Mouse (Mus musculus): ENCODE data around the gene E130114P18Rik.

The E130114P18Rik gene

GRCm38 (mm10) chr4:97710048-97710765, 67.7 kb downstream of the E130114P18Rik start:
- DNase-seq (ENCODE audit: extremely low read depth, insufficient read length, low spot score), result no peak

GRCm38 (mm10) chr4:97707373-97708152, 70.3 kb downstream of the E130114P18Rik start:
- DNase-seq (ENCODE audit: extremely low read depth, insufficient read length, low spot score), result no peak

GRCm38 (mm10) chr4:97696684-97697615, 80.9 kb downstream of the E130114P18Rik start:
- no peak for DNase-seq (ENCODE audit: extremely low read depth, insufficient read length, low spot score)

GRCm38 (mm10) chr4:97695414-97696040, 82.4 kb downstream of the E130114P18Rik start:
- DNase-seq (ENCODE audit: extremely low read depth, insufficient read length, low spot score), result peak; percentile 59

- no peak for DNase-seq (ENCODE audit: extremely low read depth, insufficient read length, low spot score)
Observed at GRCm38 (mm10) chr4:97693931-97694330, 83.9 kb downstream of the E130114P18Rik start.

- DNase-seq (ENCODE audit: extremely low read depth, insufficient read length, low spot score), result no peak
Observed at GRCm38 (mm10) chr4:97693054-97693453, 84.8 kb downstream of the E130114P18Rik start.

- no peak for DNase-seq (ENCODE audit: extremely low read depth, insufficient read length, low spot score)
Observed at GRCm38 (mm10) chr4:97690384-97690766, 87.5 kb downstream of the E130114P18Rik start.

- peak; percentile 38 for DNase-seq (ENCODE audit: extremely low read depth, insufficient read length, low spot score)
Observed at GRCm38 (mm10) chr4:97689456-97690383, 88.2 kb downstream of the E130114P18Rik start.

- no peak for DNase-seq (ENCODE audit: extremely low read depth, insufficient read length, low spot score)
Observed at GRCm38 (mm10) chr4:97686020-97686419, 91.9 kb downstream of the E130114P18Rik start.

- DNase-seq (ENCODE audit: extremely low read depth, insufficient read length, low spot score), result no peak
Observed at GRCm38 (mm10) chr4:97676579-97676937, 101.3 kb downstream of the E130114P18Rik start.

GRCm38 (mm10) chr4:97675741-97676578, 101.9 kb downstream of the E130114P18Rik start:
- no peak for DNase-seq (ENCODE audit: extremely low read depth, insufficient read length, low spot score)

GRCm38 (mm10) chr4:97673854-97674510, 103.9 kb downstream of the E130114P18Rik start:
- no peak for DNase-seq (ENCODE audit: extremely low read depth, insufficient read length, low spot score)

- no peak for DNase-seq (ENCODE audit: extremely low read depth, insufficient read length, low spot score)
Observed at GRCm38 (mm10) chr4:97672501-97672900, 105.4 kb downstream of the E130114P18Rik start.

- DNase-seq (ENCODE audit: extremely low read depth, insufficient read length, low spot score), result no peak
Observed at GRCm38 (mm10) chr4:97671911-97672310, 106.0 kb downstream of the E130114P18Rik start.

- no peak for DNase-seq (ENCODE audit: extremely low read depth, insufficient read length, low spot score)
Observed at GRCm38 (mm10) chr4:97670418-97670817, 107.5 kb downstream of the E130114P18Rik start.

GRCm38 (mm10) chr4:97669808-97670207, 108.1 kb downstream of the E130114P18Rik start:
- no peak for DNase-seq (ENCODE audit: extremely low read depth, insufficient read length, low spot score)

GRCm38 (mm10) chr4:97665428-97665755, 112.5 kb downstream of the E130114P18Rik start:
- DNase-seq (ENCODE audit: extremely low read depth, insufficient read length, low spot score), result no peak

GRCm38 (mm10) chr4:97664738-97665427, 113.0 kb downstream of the E130114P18Rik start:
- no peak for DNase-seq (ENCODE audit: extremely low read depth, insufficient read length, low spot score)
